Mouse (Mus musculus): Measurements from ENCODE around the gene Srebf1. TPM values are rescaled to one million over a fixed set of nuclear protein-coding genes. Genes with fewer than 3 reads are reported as not detected.
A peak's percentile ranks its signal among the peaks of the same experiment; 100 is the strongest.

Gene Srebf1
- total RNA-seq, 2 experiments from 2014 or later: 48.6 to 53.1 TPM

DNA sequence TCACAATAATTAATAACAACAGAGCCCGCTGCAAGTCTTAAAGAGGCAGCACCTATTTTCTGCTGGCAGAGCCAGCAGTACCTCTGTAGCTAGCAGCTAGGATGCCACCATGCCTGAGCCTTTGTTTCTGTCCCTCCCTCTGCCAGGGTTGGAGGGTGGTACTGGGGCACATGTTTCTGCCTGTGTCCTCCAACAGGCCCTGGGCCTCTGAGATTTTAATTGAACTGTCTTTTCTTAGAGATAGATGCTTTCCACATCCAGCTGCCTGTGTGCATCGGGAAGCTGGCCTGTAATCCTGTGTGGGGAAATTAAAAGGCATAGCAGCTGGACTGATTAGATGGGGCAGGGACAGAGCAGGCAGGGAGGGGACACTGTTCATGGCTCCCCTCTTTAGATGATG is 39.6 kb downstream of the Srebf1 start:
- no peak for DNase-seq (ENCODE audit: low spot score in 2 of 2)

DNA sequence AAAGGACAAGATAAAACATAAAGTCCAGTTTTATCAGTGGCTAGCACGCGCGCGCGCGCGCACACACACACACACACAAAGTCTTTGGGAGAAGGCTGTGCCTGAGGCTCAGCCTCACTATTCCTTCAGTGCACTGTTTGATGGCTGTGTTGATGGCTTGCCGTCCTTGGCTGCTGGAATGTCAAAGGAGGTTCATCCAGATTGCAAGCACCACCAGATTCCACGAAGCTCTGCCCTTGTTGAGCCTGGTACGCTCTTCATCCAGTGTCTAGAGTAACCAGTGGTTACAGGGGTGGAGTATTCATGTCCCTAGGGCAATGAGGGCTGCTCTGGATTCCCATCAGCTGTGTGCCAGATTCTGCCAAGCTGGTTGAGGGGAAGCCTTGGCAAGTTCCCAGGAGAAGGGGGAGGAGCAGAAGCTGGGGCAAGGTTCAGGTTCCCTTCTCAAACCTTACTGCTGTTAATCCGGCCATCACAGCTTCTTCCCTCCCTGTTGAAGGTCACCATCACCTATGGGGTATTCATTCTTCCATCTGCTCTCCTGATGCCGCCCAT is 40.2 kb downstream of the Srebf1 start:
- no peak for DNase-seq (ENCODE audit: low spot score in 2 of 2)

DNA sequence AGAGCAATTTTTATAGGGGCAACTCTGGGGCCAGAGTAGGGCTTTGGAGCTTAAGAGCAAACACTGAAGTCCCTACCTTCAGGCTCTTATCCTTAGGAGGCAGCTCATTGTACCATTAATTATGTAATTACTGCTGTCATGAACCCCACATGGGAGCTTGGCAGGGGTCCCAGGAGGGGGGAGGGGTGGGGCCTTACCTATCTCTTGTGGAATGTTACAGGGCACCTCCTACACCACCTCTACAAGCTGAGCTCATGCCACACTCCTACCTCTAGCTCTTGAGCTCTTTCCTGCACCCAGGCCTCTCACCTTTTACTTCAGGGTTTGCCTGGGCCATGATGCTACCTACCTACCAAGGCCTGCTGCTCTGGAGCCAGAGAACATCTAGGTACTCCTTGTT is 43.9 kb downstream of the Srebf1 start:
- DNase-seq (ENCODE audit: low spot score in 2 of 2): no peak

DNA sequence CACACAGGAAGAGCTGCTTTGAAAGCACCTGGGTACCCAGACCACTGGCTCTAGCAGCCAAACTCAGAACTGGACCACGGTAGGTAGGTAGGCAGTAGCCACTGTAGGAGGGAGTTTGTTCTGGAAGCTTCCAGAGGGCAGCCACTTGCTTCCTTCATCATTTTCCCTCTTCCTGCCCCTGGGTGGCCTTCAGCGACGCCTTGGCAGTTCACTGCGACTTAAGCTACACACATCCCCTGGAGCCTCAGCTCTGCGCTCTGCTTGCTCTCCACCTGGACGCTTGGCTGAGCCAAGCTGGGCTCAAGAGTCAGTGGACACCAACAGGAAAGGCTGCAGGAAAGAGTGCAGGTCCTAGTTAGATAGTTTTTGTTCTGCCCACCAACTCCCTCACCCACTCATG is 44.4 kb downstream of the Srebf1 start:
- DNase-seq (ENCODE audit: low spot score in 2 of 2): no peak

DNA sequence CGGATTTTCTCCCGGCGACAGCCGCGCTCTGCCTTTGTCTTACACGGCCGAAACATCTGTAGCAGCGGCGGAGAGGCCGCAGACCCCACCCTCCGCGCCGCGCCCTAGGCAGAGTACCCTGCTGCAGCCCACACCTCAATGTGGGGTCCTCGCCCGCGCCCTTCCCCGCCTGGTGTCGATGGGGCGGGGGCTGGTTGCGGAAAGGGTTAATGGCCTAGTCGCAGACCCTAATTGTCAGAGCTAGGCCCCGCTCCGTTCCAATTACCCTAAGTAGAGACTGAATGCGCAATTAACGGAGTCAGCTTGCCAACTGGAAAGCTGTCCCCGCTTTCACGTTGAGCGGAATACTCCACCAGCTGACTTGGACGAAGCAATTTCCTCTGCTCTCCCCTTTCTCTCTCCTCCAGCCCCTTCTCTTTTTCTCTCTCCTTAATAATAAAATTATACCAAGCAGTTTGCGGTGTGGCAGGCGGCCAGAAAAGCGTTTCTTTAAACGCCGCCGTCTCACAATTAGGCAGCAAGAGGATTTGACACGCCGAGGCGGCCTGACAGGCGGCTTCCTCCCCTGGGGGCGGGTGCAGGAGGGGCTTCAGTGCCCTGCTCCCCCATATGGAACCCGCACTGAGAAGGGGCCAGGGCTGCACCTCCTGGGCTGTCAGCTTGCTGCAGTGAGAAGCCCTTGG is 45.3 kb downstream of the Srebf1 start:
- DNase-seq (ENCODE audit: low spot score in 2 of 2): no peak

DNA sequence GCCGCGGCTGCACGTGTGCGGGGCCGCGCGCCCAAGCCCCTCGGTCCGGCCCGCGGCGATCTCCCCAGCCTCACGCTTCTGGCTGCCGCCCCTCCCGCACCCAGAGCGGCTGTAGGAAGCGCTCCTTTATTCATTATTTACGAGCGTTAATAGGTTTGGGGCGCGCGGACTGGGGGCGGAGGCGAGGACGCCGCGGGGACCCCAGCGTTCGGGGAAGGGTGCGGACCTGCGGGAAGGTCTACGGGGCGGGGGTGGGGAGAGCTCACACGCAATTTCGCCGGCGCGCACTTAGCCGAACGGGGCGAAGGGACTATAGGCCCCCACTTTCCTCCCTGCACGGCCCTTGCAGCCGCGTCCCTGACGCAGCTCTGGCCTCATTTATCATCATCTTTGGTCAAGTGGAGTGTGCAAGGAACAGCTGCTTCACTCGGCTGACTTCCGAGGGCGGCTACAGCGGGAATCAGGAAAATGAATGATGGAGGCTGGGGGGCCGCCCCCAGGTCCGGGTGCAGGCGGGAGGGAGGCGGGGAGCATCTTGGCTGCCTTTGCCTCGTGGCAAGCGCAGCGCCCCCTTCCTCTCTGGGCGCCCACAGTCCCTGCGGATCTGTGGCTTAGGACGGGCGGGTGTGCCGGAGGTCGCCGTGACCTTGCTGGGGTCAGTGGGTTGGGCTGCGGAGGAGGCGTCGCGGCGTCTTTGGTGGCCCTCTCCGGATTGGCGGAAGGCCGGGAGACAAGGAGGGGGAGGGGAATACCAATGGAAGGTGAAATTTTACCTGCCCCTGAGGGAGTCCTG is 46.0 kb downstream of the Srebf1 start:
- peak in 1 of 2 experiments; percentile 56 for DNase-seq (ENCODE audit: low spot score in 2 of 2)

DNA sequence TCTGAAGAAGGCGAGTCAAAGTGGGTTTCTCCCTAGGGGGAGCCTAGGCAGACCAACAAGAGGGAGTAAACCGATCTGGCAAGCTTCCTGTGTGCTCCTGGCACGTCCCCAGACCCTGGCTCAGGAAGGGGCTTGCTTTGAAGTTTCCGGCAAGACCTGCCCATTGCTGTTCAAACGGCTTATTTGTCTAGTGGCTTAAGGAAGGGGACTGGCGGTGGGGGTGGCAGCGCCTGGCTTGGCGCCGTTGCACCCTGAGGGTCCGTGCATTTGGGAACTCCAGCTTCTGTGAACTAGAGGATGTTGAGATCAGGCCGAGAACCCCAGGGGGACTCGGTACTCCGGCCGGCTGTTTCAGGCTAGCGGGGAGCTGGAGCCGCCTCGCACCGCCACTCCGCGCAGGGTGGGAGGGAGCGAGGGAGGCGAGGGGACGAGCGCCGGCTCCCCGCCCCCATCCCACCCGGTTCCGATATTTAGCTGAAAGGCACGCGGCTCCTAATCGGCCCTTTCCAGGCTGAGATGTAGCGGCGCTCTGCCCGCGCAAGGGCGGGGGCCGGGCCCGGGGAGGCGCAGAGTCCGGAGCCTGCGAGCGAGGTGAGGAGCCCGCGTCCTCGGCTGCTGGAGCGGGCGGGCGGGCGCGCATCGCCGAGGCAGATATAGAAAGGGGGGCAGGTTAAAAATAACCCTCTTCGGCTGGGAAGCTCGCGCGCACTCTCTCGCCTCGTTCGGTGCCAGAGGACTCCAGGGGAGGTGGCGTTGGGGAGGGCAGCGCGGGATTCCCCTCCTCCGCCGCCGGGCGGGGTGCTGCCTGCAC is 46.8 kb downstream of the Srebf1 start:
- DNase-seq (ENCODE audit: low spot score in 2 of 2): peak in 1 of 2 experiments; percentile 55

DNA sequence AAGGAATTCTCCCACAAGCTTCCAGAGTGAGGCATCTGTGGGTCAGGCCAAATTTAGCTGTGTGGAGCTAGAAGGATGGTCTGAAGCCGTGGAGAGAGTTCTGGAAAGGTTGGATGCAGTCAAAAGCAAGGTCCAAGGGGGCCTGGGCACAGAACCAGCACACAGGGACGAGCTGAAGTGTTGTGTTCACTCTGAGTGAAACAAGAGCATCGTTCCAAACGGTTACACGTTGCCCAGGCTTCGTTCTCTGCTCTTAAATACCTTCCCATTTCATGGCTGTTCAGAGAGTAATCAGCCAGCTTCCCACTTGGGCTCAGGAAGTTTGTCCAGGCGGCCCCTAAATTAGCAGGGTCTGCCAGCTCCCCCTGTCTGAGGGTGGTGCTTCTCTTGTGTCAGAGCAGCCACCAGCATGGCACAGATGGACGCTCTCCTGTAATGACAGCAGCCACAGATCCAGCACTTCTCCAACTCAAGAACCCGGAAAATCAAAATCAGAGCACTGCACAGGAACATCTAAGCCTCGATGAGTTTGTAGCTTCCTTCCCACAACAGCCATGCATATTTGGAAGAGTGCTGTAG is 48.7 kb downstream of the Srebf1 start:
- DNase-seq (ENCODE audit: low spot score in 2 of 2): no peak

DNA sequence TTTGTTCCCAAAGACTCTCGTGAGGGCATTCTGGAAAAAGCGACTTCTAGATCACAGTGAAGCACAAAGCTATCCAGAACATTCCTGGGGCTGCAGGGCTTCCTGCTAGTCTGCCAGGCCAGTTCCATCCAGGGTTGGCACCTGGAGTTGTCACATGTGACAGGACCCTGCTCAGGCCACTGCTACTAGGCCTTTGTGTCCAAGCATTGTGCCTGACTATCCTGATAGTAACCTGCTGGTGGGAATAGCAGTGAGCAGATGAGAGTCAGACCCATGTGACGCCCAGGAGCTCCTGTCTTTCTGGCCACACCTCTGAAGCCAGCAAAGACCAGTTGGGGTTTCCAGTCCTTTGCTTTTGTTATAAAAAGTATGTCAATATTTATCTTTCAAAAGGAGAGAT is 50.3 kb downstream of the Srebf1 start:
- no peak for DNase-seq (ENCODE audit: low spot score in 2 of 2)

DNA sequence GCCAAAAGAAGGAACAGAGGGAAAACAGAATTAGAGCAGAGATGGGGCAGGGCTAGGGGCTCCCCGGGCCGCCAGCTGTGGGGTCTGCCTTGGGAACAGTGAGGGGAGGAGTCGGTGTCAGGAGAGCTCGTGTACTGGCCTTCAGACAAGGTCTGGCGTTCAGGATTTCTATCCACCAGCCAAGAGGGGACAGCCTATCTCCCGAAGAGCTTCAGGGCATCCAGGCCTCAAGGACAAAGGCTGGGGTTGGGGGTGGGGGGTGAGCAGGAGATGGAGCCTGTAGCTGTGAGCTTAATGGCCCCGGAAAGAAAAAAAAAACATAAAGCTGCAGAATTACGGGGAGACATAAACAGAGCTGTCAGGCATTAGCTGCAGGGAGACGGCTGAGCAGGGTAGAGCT is 53.6 kb downstream of the Srebf1 start:
- DNase-seq (ENCODE audit: low spot score in 2 of 2): no peak

DNA sequence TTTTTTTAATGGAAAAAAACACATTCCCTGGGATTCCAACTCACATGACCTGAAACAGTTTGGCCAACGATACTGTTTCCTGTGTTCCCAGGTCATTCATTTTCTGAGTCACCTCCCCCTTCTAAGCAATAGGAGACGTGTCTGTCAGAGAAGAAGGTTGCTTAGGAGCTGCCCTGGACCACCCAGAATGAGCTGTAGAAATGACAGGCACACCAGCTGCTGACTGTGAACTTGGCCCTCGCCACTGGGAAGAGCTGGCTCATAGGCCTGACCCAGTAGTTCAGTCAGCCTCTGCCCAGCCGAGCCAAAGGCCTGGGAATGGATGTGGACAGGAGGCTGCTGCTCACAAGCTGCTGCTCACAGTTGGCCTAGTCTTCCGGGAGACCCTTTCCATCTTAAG is 57.3 kb downstream of the Srebf1 start:
- peak in 1 of 2 experiments; percentile 57 for DNase-seq (ENCODE audit: low spot score in 2 of 2)

DNA sequence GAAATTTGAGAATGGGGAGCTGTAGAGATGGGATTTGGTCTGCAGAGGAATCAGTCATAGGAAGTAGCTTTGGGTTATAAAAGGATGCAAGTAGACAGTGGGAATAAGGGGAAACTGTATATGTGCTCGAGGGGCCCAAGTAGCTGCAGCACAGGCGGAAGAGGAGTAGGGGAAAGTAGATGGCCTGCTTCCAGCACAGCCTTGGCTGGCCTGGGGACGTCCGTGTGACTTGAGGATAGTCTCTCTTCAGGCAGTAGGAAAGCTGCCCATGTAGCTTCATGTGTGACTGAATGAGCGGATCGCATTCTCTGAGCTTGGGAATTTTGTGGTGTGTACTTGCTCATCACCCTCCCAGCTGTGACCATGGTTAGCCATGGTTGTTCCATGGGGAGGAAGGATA is 57.9 kb downstream of the Srebf1 start:
- peak in 1 of 2 experiments; percentile 52 for DNase-seq (ENCODE audit: low spot score in 2 of 2)

DNA sequence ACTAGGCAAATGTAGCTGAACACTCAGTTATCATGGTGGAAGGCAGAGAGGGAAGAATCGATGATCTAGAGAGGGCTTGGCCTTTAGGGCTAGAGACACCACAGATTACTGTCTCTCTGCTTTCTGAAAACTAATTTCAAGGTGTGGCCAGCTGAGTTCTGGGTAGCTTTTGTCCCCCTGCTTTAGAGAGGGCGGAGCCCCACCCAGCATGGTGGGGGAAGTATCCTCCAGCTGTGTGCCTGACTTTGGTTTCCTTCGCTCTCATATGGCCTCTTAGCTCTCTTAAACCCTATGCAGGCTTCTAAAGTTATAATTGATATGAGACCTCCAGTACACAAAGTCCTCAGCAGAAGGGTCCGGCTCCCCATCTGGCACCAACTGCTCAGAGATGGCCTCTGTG is 59.0 kb downstream of the Srebf1 start:
- DNase-seq (ENCODE audit: low spot score in 2 of 2): no peak

DNA sequence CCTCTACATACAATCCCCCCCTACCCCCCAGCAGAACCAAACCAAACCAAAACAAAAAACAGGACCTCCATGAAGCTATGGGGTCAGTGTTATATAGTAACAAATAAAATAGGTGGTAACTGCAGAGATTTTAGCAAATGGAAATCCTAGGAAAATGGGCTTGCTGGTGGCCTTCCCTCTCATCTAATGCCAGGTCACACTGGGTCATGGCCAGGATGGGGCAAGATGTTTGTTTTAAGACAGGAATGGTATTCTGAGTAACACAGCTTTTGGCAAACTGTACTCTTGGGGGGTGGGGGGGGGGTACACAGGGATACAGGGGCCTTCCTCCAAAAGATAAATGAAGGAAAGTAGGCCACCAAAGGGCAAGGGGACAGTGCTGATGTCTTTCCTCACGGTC is 59.8 kb downstream of the Srebf1 start:
- no peak for DNase-seq (ENCODE audit: low spot score in 2 of 2)

DNA sequence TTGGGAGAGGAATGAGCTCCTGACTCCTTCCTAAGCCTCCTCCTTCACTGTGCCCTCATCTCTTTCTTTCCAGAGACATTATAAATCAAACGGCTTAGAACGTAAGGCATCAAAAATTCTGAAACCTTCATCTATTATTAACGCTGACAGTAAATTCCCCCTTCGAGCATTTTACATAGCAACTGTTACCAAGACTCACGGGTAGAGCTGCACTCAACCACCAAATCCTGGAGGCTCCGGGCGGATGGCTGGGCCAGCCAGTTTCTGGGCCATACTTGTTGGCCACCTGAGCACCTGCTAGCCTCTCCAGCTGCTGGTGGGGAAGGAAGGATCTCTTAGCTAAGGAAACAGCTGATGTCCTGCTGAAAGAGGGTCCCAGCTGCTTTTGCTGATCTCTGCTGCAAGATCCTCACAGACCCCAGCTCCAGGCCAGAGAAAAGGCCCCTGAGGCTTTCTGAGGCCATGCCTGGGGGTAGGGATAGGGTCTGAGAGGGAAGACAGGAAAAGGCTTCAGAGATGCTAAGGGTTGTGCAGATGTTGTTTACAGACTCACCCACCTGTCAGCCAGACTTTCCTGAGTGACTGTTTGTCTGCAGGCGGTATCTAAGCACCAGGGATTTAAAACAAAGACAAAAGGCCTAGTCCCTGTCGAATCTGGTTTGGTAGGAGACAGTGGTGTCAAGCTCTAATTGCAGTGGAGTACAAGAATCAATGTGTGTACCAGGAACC is 61.1 kb downstream of the Srebf1 start:
- no peak for DNase-seq (ENCODE audit: low spot score in 2 of 2)

DNA sequence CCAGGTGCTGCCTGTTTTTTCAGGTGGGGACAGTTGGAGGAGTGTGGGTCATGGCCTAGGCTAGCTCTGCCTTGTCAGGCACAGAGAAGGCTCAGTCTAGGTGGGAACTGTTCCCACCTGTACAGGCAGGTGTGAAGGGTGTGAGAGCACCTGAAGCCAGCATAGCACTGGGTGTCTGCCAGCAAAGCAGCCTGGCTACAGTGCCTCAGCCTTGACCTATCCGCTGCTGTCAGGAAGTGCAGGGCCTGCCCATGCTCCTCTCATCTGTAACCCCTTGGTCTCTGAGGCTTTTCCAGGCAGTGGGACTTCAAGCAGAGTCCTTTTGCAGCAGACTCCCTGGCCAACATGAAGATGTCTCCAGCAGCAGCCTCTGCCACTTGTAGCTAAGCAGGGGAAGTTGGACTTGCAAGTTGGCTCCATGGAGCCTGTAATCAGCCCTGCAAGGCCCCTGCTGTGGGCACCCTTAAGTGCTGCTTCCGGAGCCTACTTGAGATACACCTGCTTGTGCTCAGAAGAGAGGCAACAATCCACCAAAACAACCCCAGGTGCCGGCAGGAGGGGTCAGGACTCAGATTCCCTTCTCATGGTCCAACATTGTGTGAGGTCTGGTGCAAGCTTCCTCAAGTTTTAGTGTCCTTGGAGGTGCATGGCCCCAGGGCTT is 61.8 kb downstream of the Srebf1 start:
- no peak for DNase-seq (ENCODE audit: low spot score in 2 of 2)

DNA sequence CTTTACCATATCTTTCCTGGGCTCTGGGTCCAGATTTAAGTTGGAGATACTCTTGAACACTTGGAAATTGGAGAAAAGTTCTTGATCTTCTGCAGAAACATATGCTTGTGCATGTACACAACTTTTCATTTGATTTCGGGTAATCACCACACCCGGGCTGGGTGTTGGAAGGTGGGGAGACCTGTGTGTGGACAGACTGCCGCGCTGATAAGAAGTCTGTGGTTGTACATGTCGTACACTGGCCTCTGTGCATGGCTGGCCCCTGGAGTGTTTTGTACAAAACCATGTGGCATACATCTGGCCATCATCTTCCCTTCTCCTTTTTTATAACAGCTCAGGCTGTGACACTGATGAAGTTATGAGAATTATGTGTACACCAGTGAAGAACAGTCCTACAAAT is 62.4 kb downstream of the Srebf1 start:
- DNase-seq (ENCODE audit: low spot score in 2 of 2): no peak

DNA sequence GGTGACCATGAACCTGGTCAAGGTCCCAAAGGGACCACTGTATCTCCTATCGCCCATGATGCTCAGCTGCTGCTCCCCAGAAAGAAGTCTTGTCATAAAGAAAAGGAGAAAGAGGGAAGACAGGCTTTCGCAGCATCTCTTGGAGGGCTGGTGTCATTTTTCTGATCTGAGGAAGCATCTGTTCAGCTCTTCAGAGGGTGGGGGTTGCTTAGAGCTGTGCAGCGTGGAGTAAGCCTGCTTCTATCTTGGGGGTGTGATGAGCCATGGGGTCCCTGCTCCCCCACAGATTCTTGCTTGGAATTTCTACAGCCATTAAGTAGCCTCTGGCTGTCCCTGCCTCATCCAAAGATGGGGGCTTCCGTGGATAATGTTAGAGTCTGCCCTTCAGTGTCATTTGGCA is 64.1 kb downstream of the Srebf1 start:
- no peak for DNase-seq (ENCODE audit: low spot score in 2 of 2)

DNA sequence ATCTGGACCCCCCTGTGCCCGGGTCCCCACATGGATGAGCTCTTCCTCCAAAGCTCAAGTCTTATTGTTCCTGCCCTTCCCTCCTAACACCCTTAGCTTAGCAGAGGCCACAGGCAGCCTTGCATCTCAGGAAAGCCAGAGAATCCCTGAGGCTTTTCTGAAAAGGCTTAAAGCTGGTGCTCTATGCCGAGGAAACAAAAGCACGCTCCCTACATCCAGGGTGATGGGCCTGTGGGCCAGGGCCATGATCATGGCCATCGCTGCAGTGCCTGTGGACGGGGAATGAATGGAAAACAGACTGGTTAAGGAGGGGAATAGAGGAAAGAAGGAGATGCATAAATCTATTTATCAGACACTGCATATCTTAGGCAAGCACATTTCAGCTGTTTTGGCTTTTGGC is 66.7 kb downstream of the Srebf1 start:
- DNase-seq (ENCODE audit: low spot score in 2 of 2): no peak

DNA sequence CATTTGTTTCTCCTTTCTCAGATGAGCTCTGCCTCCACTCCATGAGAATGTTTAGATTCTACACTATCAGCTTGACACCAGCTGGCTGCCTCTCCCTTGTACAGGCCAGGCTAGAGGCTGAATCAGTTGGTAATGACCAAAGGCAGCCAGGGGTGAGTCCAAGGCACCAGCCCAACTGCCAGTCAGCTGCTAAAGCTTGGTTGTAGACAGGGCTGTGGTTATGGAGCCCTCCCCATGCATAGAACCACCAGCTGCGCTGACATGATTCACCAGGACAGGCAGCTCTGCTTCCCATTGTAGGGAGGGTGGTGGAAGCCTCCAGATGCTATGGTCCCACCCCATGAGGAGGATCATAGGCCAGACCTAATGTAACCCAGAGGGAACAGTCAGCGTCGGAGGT is 68.4 kb downstream of the Srebf1 start:
- DNase-seq (ENCODE audit: low spot score in 2 of 2): no peak

All from gastrocnemius, postnatal 4 days (tissue).